Mouse (Mus musculus): ENCODE measurements around the gene Zfhx3.

The Zfhx3 gene

GRCm38 (mm10) chr8:108724818-108725506 lies 782.5 kb downstream of the Zfhx3 start:
- DNase-seq = no peak

DNA sequence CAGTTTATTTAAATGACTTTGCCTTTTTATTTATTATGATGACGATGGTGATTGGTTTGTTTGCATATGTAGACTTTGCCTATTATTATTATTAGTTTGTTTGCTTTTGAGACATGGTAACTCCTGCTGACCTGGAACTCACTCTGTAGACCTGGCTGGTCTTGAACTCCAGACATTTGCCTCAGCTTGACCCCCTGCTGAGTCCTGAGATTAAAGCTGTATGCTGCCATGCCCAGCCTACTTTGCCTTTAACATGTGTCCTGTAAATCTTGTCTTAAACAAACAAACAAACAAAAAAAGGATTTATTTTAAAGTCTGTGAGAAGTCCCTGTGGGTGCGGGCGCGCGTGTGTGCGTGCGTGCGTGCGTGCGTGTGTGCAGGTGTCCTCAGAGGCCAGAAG lies 783.2 kb downstream of the Zfhx3 start:
- DNase-seq = no peak

DNA sequence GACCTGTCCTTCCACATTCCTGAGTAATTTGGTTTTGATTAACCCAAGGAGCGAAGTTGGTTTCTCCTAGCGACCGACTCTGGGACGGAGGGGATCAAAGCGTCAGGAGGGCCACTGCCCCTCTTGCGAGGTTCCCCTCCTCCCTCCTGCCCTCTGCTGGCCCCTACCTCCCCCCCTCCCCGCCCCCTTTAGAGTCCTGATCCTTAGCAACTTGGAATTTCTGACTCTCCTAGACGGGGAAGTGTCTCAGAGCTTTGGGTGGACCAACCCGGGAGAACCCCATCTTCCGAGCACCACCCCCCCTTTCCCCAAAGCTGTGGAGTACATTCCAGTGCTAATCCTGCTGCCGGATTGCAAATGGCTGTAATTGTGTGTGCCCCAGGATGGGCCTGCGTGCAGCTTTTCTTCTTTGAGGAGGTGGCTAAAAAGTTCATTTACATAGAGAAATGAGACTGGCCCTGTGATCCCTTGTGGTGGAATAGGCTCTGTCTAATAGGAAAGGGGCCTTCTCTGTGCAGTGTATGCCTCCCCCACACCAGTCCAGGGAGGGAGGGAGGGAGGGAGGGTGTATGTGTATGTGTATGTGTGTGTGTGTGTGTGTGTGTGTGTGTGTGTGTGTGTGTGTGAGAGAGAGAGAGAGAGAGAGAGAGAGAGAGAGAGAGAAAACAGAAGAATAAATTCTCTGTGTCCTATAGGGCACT lies 784.2 kb downstream of the Zfhx3 start:
- no peak for DNase-seq

- DNase-seq = no peak
Measured at GRCm38 (mm10) chr8:108729169-108729568, 786.7 kb downstream of the Zfhx3 start.

GRCm38 (mm10) chr8:108729667-108730329 lies 787.4 kb downstream of the Zfhx3 start:
- no peak for DNase-seq

DNA sequence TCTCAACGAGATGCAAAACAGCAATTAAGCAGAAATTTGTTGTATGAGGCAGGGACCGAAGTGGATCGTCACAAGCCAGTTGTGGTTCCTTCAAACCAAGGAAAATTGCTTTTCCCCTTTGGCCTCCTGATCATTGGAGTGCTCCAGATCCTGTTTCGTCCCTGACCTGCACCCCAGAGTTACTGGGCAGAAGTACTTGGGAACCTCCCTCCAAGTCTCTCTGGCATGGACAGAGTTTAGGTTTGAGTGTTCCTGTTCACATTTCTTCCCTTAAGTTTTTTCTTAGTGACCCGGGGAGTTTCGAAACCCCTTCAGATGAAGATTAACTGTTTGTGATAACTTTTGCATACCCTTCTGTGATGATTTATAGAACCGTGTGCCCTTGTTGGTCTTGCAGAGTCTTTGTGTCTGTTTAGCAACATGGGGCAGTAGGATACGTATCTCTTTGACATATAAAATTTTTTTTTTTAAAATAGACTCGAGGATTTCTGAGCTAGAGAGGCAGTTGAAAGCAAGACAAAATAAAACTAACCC lies 788.5 kb downstream of the Zfhx3 start:
- DNase-seq = no peak

- DNase-seq = no peak
Measured at GRCm38 (mm10) chr8:108732500-108732899, 790.1 kb downstream of the Zfhx3 start.

GRCm38 (mm10) chr8:108733385-108733784 lies 790.9 kb downstream of the Zfhx3 start:
- no peak for DNase-seq

GRCm38 (mm10) chr8:108736442-108736841 lies 794.0 kb downstream of the Zfhx3 start:
- DNase-seq = no peak

DNA sequence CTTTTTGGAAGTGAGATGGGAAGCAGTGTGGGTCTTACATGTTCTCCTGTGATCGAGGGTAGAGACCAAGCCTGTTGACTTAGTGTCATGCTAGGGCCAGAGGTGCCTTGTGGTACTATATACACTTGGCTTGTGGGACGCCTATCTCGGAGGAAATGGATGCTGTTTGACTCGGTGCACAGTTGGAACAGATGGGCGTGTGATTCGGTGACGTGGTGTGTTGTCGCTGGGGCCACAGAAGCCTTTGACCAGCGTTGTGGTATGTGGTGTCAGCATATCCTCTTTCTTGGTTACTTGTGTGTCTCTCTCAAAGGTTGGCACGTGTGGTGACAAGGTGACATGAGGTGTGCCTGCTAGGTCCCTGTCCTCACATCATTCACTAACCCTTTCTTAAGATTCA lies 795.7 kb downstream of the Zfhx3 start:
- DNase-seq = no peak

- DNase-seq = no peak
Measured at GRCm38 (mm10) chr8:108739517-108739916, 797.1 kb downstream of the Zfhx3 start.

GRCm38 (mm10) chr8:108740443-108740842 lies 798.0 kb downstream of the Zfhx3 start:
- no peak for DNase-seq

GRCm38 (mm10) chr8:108741651-108742050 lies 799.2 kb downstream of the Zfhx3 start:
- DNase-seq = no peak

GRCm38 (mm10) chr8:108742465-108742864 lies 800.0 kb downstream of the Zfhx3 start:
- no peak for DNase-seq

- no peak for DNase-seq
Measured at GRCm38 (mm10) chr8:108743238-108743637, 800.8 kb downstream of the Zfhx3 start.

GRCm38 (mm10) chr8:108745551-108745950 lies 803.1 kb downstream of the Zfhx3 start:
- DNase-seq = no peak

- no peak for DNase-seq
Measured at GRCm38 (mm10) chr8:108748095-108748494, 805.7 kb downstream of the Zfhx3 start.

GRCm38 (mm10) chr8:108748851-108749376 lies 806.5 kb downstream of the Zfhx3 start:
- peak in 1 of 2 experiments; percentile 8 for DNase-seq

DNA sequence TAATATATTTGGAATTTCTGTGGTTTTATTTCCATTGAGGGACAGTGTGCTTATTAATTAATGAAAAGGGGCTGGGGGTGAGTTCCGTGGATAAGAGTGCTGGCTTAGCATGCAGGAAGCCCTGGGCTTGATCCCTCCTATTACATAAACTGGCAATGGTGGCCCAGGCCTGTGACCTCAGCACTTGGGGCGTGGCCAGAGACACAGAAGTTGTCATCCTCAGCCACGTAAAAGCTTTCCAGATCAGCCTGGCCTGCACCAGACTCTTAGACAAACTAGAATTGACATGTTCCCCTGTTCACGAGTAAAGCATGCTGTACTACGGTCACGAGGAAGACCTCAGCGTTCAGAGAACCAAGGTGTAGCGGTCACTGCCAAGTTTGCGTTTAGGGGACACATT lies 808.4 kb downstream of the Zfhx3 start:
- DNase-seq = no peak

DNA sequence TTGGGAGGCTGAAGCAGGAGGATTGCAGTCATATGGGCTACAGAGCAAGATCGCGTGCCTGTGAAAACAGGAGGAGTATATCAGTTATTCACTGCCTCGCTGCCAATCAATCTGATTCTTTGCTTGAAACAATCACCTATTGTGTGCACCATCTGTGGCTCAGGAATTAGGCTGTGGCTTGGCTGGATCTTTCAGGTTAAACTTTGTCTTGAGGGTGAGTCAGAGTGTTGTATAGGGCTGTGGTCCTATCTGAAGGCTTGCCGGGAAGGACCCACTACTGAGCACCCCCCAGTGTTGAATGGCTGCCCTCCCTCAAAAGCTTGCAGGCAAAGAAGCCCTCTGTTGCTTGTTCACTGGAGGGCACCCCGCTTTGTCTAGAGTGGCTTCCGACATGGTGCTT lies 812.1 kb downstream of the Zfhx3 start:
- DNase-seq = no peak

GRCm38 (mm10) chr8:108755400-108756325 lies 813.2 kb downstream of the Zfhx3 start:
- DNase-seq = no peak
